Mouse (Mus musculus) midbrain, embryonic 10.5 days (tissue): ENCODE results near the gene Msh4. TPM values are rescaled to one million over a fixed set of nuclear protein-coding genes. Genes with fewer than 3 reads are reported as not detected.
"Not testable (repeated sequence)": the region's sequence is repeated elsewhere in the genome, so short reads cannot be mapped to it uniquely, and the experiment has no call there.

Source experiments
- DNase-seq: peaks from one replicate; pipeline ENCODE4 v3.0.0-alpha.2; 2017; ENCODE audit warnings: low spot score
- H3K27ac ChIP-seq: fragments of 300-500 bp; sonication (generic); replicated peaks from 2 replicates; pipeline ENCODE4 v1.5.1; 2016; ENCODE audit warnings: mild to moderate bottlenecking
- H3K27me3 ChIP-seq: fragments of 300-500 bp; sonication (generic); 2 replicates; pipeline ENCODE4 v1.6.1; 2016; ENCODE audit warnings: low read depth, mild to moderate bottlenecking; ENCODE audit not compliant: poor library complexity, severe bottlenecking
- H3K36me3 ChIP-seq: fragments of 300-500 bp; sonication (generic); 2 replicates; pipeline ENCODE4 v1.6.1; 2016; ENCODE audit warnings: mild to moderate bottlenecking, moderate library complexity
- H3K4me1 ChIP-seq: fragments of 300-500 bp; sonication (generic); 2 replicates; pipeline ENCODE4 v1.6.1; 2016
- H3K4me3 ChIP-seq: fragments of 300-500 bp; sonication (generic); 2 replicates; pipeline ENCODE4 v1.5.1; 2016; ENCODE audit warnings: mild to moderate bottlenecking, moderate library complexity
- H3K9me3 ChIP-seq: fragments of 300-500 bp; sonication (generic); replicated peaks from 2 replicates; pipeline ENCODE4 v1.6.1; 2016; ENCODE audit warnings: mild to moderate bottlenecking
- WGBS: fragments of 180-500 bp; shearing (Covaris S2); methylation state at CpG from one replicate; pipeline ENCODE4 v1.1.7; 2016; 5-methylcytosine and 5-hydroxymethylcytosine counted together
- polyA plus RNA-seq: library from polyadenylated mRNA; unstranded; fragments of >200 nt; fragmentation: Nextera tagmentation; extraction: Ambion mirVana; gene quantifications from 2 replicates; pipeline ENCODE4 v1.2.1, GENCODE M21; 2016

Msh4 gene
- polyA plus RNA-seq, 1 experiment from 2014 or later = 0.07 TPM

DNA sequence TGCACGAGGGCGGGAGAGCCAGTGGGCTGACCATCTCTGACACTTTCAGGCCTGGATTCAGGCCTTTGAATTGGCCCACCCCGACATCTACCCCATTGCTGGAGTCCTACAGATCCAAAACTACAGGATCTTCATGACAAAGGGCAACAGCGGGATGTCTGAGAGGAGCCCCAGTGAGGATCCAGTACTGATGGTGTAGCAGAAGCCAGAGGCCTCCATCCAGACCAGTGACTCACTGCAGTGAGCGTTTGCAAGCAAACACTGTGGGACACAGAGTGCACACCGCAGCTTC, 73.3 kb downstream of the Msh4 start:
- H3K27ac ChIP-seq = peak overlapping the region; percentile 47; the same call in 1 of the 2 replicates
- DNase-seq = no peak
- WGBS = 47% methylated on average over 6 of the region's 6 CpGs

GRCm38 (mm10) chr3:153831873-153832653, 73.9 kb downstream of the Msh4 start:
- DNase-seq = no peak
- Histone ChIP-seq H3K27me3 (no peaks in the 10 kb centered on the region), H3K27ac (peak overlapping the region; percentile 47; the same call in 1 of the 2 replicates), H3K4me3 (no peak overlapping the region), H3K36me3 (no peaks in the 10 kb centered on the region), H3K4me1 (no peaks in the 10 kb centered on the region), H3K9me3 (no peaks in the 10 kb centered on the region)
- WGBS = 76% methylated on average over 4 of the region's 4 CpGs

More for the DNA sequence above, 73.3 kb downstream of the Msh4 start:
- Histone ChIP-seq H3K27me3 (no peaks in the 10 kb centered on the region), H3K36me3 (no peaks in the 10 kb centered on the region), H3K4me3 (no peak overlapping the region), H3K9me3 (no peaks in the 10 kb centered on the region), H3K4me1 (no peaks in the 10 kb centered on the region)

- Histone ChIP-seq H3K27ac (peak overlapping the region; percentile 52; the same call in 1 of the 2 replicates), H3K36me3 (no peaks in the 10 kb centered on the region)
- peak; percentile 23 for DNase-seq
These were observed 74.7 kb downstream of the Msh4 start for GRCm38 (mm10) chr3:153831014-153831872.

GRCm38 (mm10) chr3:153829788-153830187, 76.2 kb downstream of the Msh4 start:
- H3K4me1 ChIP-seq, DNase-seq, H3K4me3 ChIP-seq, H3K9me3 ChIP-seq, H3K27ac ChIP-seq, H3K36me3 ChIP-seq, H3K27me3 ChIP-seq: not testable (repeated sequence)
- WGBS = 96% methylated on average over 3 of the region's 3 CpGs

More at GRCm38 (mm10) chr3:153831014-153831872, 74.7 kb downstream of the Msh4 start:
- Histone ChIP-seq H3K4me3 (no peak overlapping the region), H3K9me3 (no peaks in the 10 kb centered on the region), H3K27me3 (no peaks in the 10 kb centered on the region), H3K4me1 (peaks cover 4% of the 10 kb centered on the region)
- 76% methylated on average over 11 of the region's 11 CpGs for WGBS

DNA sequence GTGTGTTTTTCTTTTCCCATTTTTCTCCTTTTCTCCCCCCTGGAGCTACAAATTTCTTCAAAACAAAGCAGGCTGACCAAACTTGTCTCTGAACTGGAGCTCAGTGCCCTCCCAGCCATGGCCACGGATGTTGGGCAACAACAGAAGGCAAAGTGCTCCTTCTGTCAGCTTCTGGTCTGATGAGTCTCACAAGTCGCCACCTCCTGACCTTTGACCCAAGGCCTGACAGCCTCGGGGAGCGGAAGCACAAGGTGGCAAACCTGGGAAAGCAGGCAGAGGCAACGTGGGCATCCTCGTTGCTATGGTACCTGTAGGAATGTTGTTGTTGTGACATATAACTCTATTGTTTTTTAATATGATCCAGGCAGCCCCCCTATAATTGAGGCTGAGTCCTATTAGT, 79.3 kb downstream of the Msh4 start:
- Histone ChIP-seq H3K9me3 (no peaks in the 10 kb centered on the region), H3K4me1 (peaks cover 6% of the 10 kb centered on the region), H3K36me3 (no peaks in the 10 kb centered on the region), H3K27ac (no peak overlapping the region), H3K4me3 (no peak overlapping the region), H3K27me3 (no peaks in the 10 kb centered on the region)
- WGBS = 40% methylated on average over 6 of the region's 6 CpGs
- no peak for DNase-seq

DNA sequence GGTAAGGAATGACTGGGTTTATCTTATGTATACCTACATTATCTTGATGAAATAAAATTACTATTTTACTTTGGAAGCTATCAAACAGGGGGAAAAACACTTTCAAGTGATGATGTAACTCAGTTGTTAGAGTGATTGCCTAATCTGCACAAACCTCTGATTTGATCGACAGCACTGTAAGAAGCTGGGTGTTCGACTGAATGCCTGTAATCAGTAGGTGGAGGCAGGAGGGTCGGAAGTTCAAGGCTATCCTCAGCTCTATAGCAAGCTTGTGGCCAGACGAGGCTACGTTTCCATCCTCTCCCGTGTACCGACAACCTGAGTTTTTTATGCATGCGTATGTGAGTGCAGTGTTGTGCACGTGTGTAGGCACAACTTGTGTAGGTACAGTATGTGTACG, 80.7 kb downstream of the Msh4 start:
- no peaks in the 10 kb centered on the region for H3K27me3 ChIP-seq
- DNase-seq = no peak
- H3K27ac ChIP-seq = no peak overlapping the region
- no peaks in the 10 kb centered on the region for H3K36me3 ChIP-seq
- no peak overlapping the region for H3K4me3 ChIP-seq
- WGBS = 92% methylated on average over 10 of the region's 10 CpGs
- H3K4me1 ChIP-seq = peaks cover 6% of the 10 kb centered on the region
- H3K9me3 ChIP-seq = no peaks in the 10 kb centered on the region

GRCm38 (mm10) chr3:153823671-153824515, 82.0 kb downstream of the Msh4 start:
- DNase-seq = no peak
- Histone ChIP-seq H3K27me3 (no peaks in the 10 kb centered on the region), H3K9me3 (no peaks in the 10 kb centered on the region), H3K27ac (no peak overlapping the region), H3K36me3 (no peaks in the 10 kb centered on the region), H3K4me1 (peaks cover 9% of the 10 kb centered on the region), H3K4me3 (no peak overlapping the region)
- 81% methylated on average over 11 of the region's 11 CpGs for WGBS

DNA sequence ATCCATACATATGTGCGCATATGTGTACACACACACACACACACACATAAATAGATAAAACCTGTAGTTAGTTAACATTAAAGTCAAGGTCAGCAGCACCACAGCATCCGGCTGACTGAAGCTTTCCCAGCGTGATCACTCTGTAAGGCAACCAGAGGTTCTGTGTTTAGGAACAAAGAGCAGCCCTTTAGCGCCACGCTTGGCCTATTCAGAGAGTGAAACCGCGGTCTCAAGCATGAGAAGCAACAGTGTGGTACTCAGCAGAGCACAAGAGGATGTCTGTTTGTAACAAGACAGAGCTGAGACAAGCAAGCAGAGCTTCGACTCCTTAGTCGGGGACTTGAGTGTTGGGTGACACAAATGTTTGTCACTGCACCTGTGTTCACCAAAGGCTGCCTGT, 86.5 kb downstream of the Msh4 start:
- 0 out of 2 replicates have a peak, but pooled peaks cover 8% of the 10 kb centered on the region for H3K4me1 ChIP-seq
- WGBS = 84% methylated on average over 9 of the region's 9 CpGs
- H3K27me3 ChIP-seq = no peaks in the 10 kb centered on the region
- no peaks in the 10 kb centered on the region for H3K9me3 ChIP-seq
- peak overlapping the region; percentile 23; the same call in 1 of the 2 replicates for H3K27ac ChIP-seq
- no peak overlapping the region for H3K4me3 ChIP-seq
- no peaks in the 10 kb centered on the region for H3K36me3 ChIP-seq
- no peak for DNase-seq

DNA sequence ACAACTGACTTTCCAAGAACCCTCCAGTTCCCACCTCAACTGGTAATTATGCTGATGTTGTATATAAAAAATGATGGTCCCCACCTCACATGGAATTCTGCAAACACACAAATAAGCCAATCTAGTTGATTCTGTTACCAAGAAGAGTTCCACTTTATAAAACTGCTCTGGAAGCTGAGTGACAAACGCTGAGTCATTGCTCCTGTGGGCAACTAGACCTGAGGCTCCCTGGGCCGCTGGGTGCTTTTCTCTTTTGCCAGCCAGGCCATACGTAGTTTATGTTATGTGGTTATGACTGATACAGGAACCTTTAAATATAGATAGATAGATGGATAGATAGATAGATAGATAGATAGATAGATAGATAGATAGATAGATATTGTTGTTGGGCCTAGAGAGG, 87.2 kb downstream of the Msh4 start:
- H3K27ac ChIP-seq = no peak overlapping the region
- DNase-seq = no peak
- no peaks in the 10 kb centered on the region for H3K36me3 ChIP-seq
- H3K27me3 ChIP-seq = no peaks in the 10 kb centered on the region
- no peak overlapping the region for H3K4me3 ChIP-seq
- WGBS = 89% methylated on average over 3 of the region's 3 CpGs
- 0 out of 2 replicates have a peak, but pooled peaks cover 6% of the 10 kb centered on the region for H3K4me1 ChIP-seq
- no peaks in the 10 kb centered on the region for H3K9me3 ChIP-seq

- no peak overlapping the region for H3K27ac ChIP-seq
- no peaks in the 10 kb centered on the region for H3K27me3 ChIP-seq
- H3K4me3 ChIP-seq = no peak overlapping the region
- 86% methylated on average over 9 of the region's 9 CpGs for WGBS
- no peaks in the 10 kb centered on the region for H3K9me3 ChIP-seq
- no peaks in the 10 kb centered on the region for H3K36me3 ChIP-seq
- no peak for DNase-seq
- H3K4me1 ChIP-seq = peaks cover 6% of the 10 kb centered on the region; the same call in 1 of the 2 replicates
These were observed 88.5 kb downstream of the Msh4 start for GRCm38 (mm10) chr3:153817376-153817890.

GRCm38 (mm10) chr3:153814026-153814425, 91.9 kb downstream of the Msh4 start:
- no peak overlapping the region for H3K4me3 ChIP-seq
- DNase-seq = no peak
- H3K9me3 ChIP-seq = no peaks in the 10 kb centered on the region
- no peak overlapping the region for H3K27ac ChIP-seq
- peaks cover 2% of the 10 kb centered on the region; the same call in 1 of the 2 replicates for H3K4me1 ChIP-seq
- H3K27me3 ChIP-seq = no peaks in the 10 kb centered on the region
- H3K36me3 ChIP-seq = no peaks in the 10 kb centered on the region
- 86% methylated on average over 8 of the region's 8 CpGs for WGBS

- no peaks in the 10 kb centered on the region for H3K27me3 ChIP-seq
- no peak overlapping the region for H3K27ac ChIP-seq
- no peak overlapping the region for H3K4me3 ChIP-seq
- no peaks in the 10 kb centered on the region for H3K9me3 ChIP-seq
- no peak for DNase-seq
- H3K4me1 ChIP-seq = peaks cover 7% of the 10 kb centered on the region
- WGBS = 76% methylated on average over 13 of the region's 13 CpGs
- H3K36me3 ChIP-seq = no peaks in the 10 kb centered on the region
These were observed 97.5 kb downstream of the Msh4 start for GRCm38 (mm10) chr3:153808406-153808805.
